Mouse (Mus musculus) skeletal muscle tissue, adult 2 months (tissue): ENCODE data around the gene Nfxl1.
A peak's percentile ranks its signal among the peaks of the same experiment; 100 is the strongest.
"Not testable (repeated sequence)": the region's sequence is repeated elsewhere in the genome, so short reads cannot be mapped to it uniquely, and the experiment has no call there.

Experiments
- DNase-seq: peaks from one replicate; pipeline ENCODE4 v3.0.0-alpha.2; 2012; ENCODE audit warnings: low read depth, low spot score

Nfxl1 gene

GRCm38 (mm10) chr5:72559544-72560049 lies at the start of gene Nfxl1:
TSS of gene Nfxl1 (minus strand) at chr5:72559684.
- DNase-seq: peak; percentile 98

GRCm38 (mm10) chr5:72603138-72603537 lies 43.7 kb upstream of the Nfxl1 start:
- DNase-seq: no peak

- no peak for DNase-seq
Observed at GRCm38 (mm10) chr5:72601006-72601405, 41.5 kb upstream of the Nfxl1 start.

- DNase-seq: no peak
Observed at GRCm38 (mm10) chr5:72587192-72587681, 27.8 kb upstream of the Nfxl1 start, which contains the start of gene Gm5868. TSS of gene Gm5868 (minus strand) at chr5:72587551.

GRCm38 (mm10) chr5:72586667-72587191 lies 27.2 kb upstream of the Nfxl1 start:
- DNase-seq: not testable (repeated sequence)

- not testable (repeated sequence) for DNase-seq
Observed at GRCm38 (mm10) chr5:72586122-72586521, 26.6 kb upstream of the Nfxl1 start.

GRCm38 (mm10) chr5:72580970-72581332 lies 21.5 kb upstream of the Nfxl1 start, which contains the start of gene Zar1:
TSS of gene Zar1 (minus strand) at chr5:72581254.
- DNase-seq: not testable (repeated sequence)

GRCm38 (mm10) chr5:72580088-72580969 lies 20.8 kb upstream of the Nfxl1 start:
- DNase-seq: not testable (repeated sequence)

GRCm38 (mm10) chr5:72579599-72579998 lies 20.1 kb upstream of the Nfxl1 start:
- not testable (repeated sequence) for DNase-seq

GRCm38 (mm10) chr5:72565621-72566020 lies 6.1 kb upstream of the Nfxl1 start:
- DNase-seq: no peak

- not testable (repeated sequence) for DNase-seq
Observed at GRCm38 (mm10) chr5:72563183-72563582, 3.7 kb upstream of the Nfxl1 start.

- no peak for DNase-seq
Observed at GRCm38 (mm10) chr5:72560976-72561628, 1.6 kb upstream of the Nfxl1 start.

GRCm38 (mm10) chr5:72558716-72559526 lies 563 bp downstream of the Nfxl1 start:
- DNase-seq: no peak

GRCm38 (mm10) chr5:72556245-72556644 lies 3.2 kb downstream of the Nfxl1 start:
- DNase-seq: no peak

- no peak for DNase-seq
Observed at GRCm38 (mm10) chr5:72551209-72551608, 8.3 kb downstream of the Nfxl1 start.

- DNase-seq: no peak
Observed at GRCm38 (mm10) chr5:72528896-72529295, 30.6 kb downstream of the Nfxl1 start.

GRCm38 (mm10) chr5:72513808-72514207 lies 45.7 kb downstream of the Nfxl1 start:
- no peak for DNase-seq

GRCm38 (mm10) chr5:72505740-72506139 lies 53.7 kb downstream of the Nfxl1 start:
- DNase-seq: no peak

- DNase-seq: no peak
Observed at GRCm38 (mm10) chr5:72503531-72504523, 55.7 kb downstream of the Nfxl1 start, which contains the start of gene Corin. TSS of gene Corin (minus strand) at chr5:72504473.

GRCm38 (mm10) chr5:72502778-72503177 lies 56.7 kb downstream of the Nfxl1 start:
- DNase-seq: no peak
